Mouse (Mus musculus) heart, embryonic 10.5 days (tissue): ENCODE data around the gene Pnliprp1. TPM values are rescaled to one million over a fixed set of nuclear protein-coding genes. Genes with fewer than 3 reads are reported as not detected.

Experiments
- polyA plus RNA-seq: library from polyadenylated mRNA; unstranded; fragments of >200 nt; fragmentation: Nextera tagmentation; extraction: Ambion mirVana; gene quantifications from 2 replicates; pipeline ENCODE4 v1.2.1, GENCODE M21; 2016

Pnliprp1 gene
- polyA plus RNA-seq, 1 experiment from 2014 or later, result 3.9 TPM

Other genes with a start within 250 kb of the Pnliprp1 start
- gene Ccdc172, start 216.9 kb upstream of the Pnliprp1 start, polyA plus RNA-seq, result not detected in 2 replicates
- not detected in 2 replicates for gene Pnlip, start 76.4 kb upstream of the Pnliprp1 start, polyA plus RNA-seq
- gene Pnliprp2, start 30.8 kb downstream of the Pnliprp1 start, polyA plus RNA-seq, result 0.11 and 1.4 TPM in 2 replicates
- not detected in 2 replicates for gene 1700019N19Rik, start 65.6 kb downstream of the Pnliprp1 start, polyA plus RNA-seq
- gene Eno4, start 214.5 kb downstream of the Pnliprp1 start, polyA plus RNA-seq, result 0.31 and 0.34 TPM in 2 replicates
- 4.9 and 7.5 TPM in 2 replicates for gene Hspa12a, start 214.8 kb downstream of the Pnliprp1 start, polyA plus RNA-seq